Mouse (Mus musculus) heart, adult 2 months (tissue): ENCODE results near the gene Yap1. TPM values are rescaled to one million over a fixed set of nuclear protein-coding genes. Genes with fewer than 3 reads are reported as not detected.

ENCODE experiments used
- DNase-seq, 2 experiments: peaks; one replicate each; pipeline ENCODE4 v3.0.0; 2021
- H3K27ac ChIP-seq: fragments of 200-600 bp; 2 replicates; pipeline ENCODE4 v1.8.1; 2022
- H3K27me3 ChIP-seq: fragments of 200-500 bp; 2 replicates; pipeline ENCODE4 v1.6.1; 2012; ENCODE audit warnings: mild to moderate bottlenecking, low read length, inconsistent platforms, mixed read lengths; ENCODE audit not compliant: control insufficient read depth, insufficient read depth
- H3K36me3 ChIP-seq: fragments of 200-500 bp; 2 replicates; pipeline ENCODE4 v1.6.1; 2012; ENCODE audit warnings: low read length, inconsistent platforms; ENCODE audit not compliant: control insufficient read depth, insufficient read depth
- H3K4me1 ChIP-seq: fragments of 200-500 bp; 2 replicates; pipeline ENCODE4 v1.6.1; 2011; ENCODE audit warnings: low read length; ENCODE audit not compliant: control insufficient read depth, insufficient read depth
- H3K4me3 ChIP-seq: fragments of 200-600 bp; 2 replicates; pipeline ENCODE4 v1.8.1; 2022
- H3K79me2 ChIP-seq: fragments of 200-500 bp; replicated peaks from 2 replicates; pipeline ENCODE4 v1.6.1; 2012; ENCODE audit warnings: mild to moderate bottlenecking, inconsistent platforms, low read length, moderate library complexity, mixed read lengths; ENCODE audit not compliant: control insufficient read depth, insufficient read depth
- H3K9ac ChIP-seq: fragments of 200-500 bp; 2 replicates; pipeline ENCODE4 v1.6.1; 2012; ENCODE audit warnings: low read depth, mild to moderate bottlenecking, control low read depth, inconsistent platforms, low read length, mixed read lengths
- CTCF ChIP-seq: fragments of 200-600 bp; IDR thresholded peaks from 2 replicates; pipeline ENCODE4 v1.8.1; 2022; ENCODE audit warnings: antibody characterized with exemption, mild to moderate bottlenecking, moderate library complexity
- EP300 ChIP-seq: fragments of 200-500 bp; IDR thresholded peaks from 2 replicates; pipeline ENCODE4 v1.6.1; 2011; ENCODE audit warnings: low read depth, low read length, control low read depth; ENCODE audit not compliant: insufficient read depth
- POLR2A ChIP-seq: fragments of 200-500 bp; IDR thresholded peaks from 2 replicates; pipeline ENCODE4 v1.6.1; 2011; ENCODE audit warnings: mild to moderate bottlenecking, low read depth, low read length, control low read depth; ENCODE audit not compliant: insufficient read depth
- WGBS: fragments of 180-500 bp; shearing (Covaris S2); methylation state at CpG from one replicate; pipeline ENCODE4 v1.1.7; 2018; 5-methylcytosine and 5-hydroxymethylcytosine counted together
- intact Hi-C: fragments of 180-260 bp; cut with DNase I; formaldehyde crosslinking; loops from one replicate; pipeline ENCODE4 v1.15.1; 2025
- polyA plus RNA-seq: library from polyadenylated mRNA; depleted of rRNA; stranded (reverse); fragments of >200 nt; gene quantifications from 2 replicates; pipeline ENCODE4 v1.2.3, GENCODE M21; 2012
- total RNA-seq, 2 experiments: library from RNA; stranded (reverse); gene quantifications; 2 replicates each; pipeline ENCODE4 v1.2.3; 2021

Gene Yap1
- total and polyA plus RNA-seq, 3 experiments: 37.9 to 71.9 (median 70.7) TPM

GRCm38 (mm10) chr9:7947946-7948345 lies 56.5 kb downstream of the Yap1 start:
- no peak overlapping the region for H3K4me3 ChIP-seq
- intact Hi-C loops: no loop called here
- H3K9ac ChIP-seq: no peak overlapping the region
- H3K79me2 ChIP-seq: no peaks in the 10 kb centered on the region
- no peak overlapping the region for H3K27ac ChIP-seq
- H3K4me1 ChIP-seq: peaks cover 6% of the 10 kb centered on the region
- TF ChIP-seq CTCF (no peak), POLR2A (no peak), EP300 (no peak)
- 93% methylated on average over 4 of the region's 4 CpGs for WGBS
- peaks cover 14% of the 10 kb centered on the region for H3K36me3 ChIP-seq
- H3K27me3 ChIP-seq: no peaks in the 10 kb centered on the region
- no peak for DNase-seq

- no peak for DNase-seq
- H3K27me3 ChIP-seq: no peaks in the 10 kb centered on the region
- intact Hi-C loops: loop anchor here (5.0 kb wide), 2 partner anchors 58 to 98 kb away; partner anchors contain the start of genes Cfap300 and Yap1
- H3K4me3 ChIP-seq: no peak overlapping the region
- peaks cover 4% of the 10 kb centered on the region; the same call in 1 of the 2 replicates for H3K36me3 ChIP-seq
- no peak overlapping the region for H3K9ac ChIP-seq
- H3K4me1 ChIP-seq: peaks cover 5% of the 10 kb centered on the region
- TF ChIP-seq POLR2A (no peak), EP300 (no peak), CTCF (no peak)
- H3K27ac ChIP-seq: peak overlapping the region; percentile 26
- H3K79me2 ChIP-seq: no peaks in the 10 kb centered on the region
- 57% methylated on average over 7 of the region's 7 CpGs for WGBS
These were observed 60.5 kb downstream of the Yap1 start for GRCm38 (mm10) chr9:7943796-7944462.

GRCm38 (mm10) chr9:7942701-7943100 lies 61.7 kb downstream of the Yap1 start:
- Histone ChIP-seq H3K4me1 (peaks cover 5% of the 10 kb centered on the region), H3K27me3 (no peaks in the 10 kb centered on the region), H3K9ac (no peak overlapping the region), H3K4me3 (no peak overlapping the region), H3K36me3 (peaks cover 4% of the 10 kb centered on the region; the same call in 1 of the 2 replicates), H3K27ac (no peak overlapping the region), H3K79me2 (no peaks in the 10 kb centered on the region)
- intact Hi-C loops: loop anchor here (5.0 kb wide), 2 partner anchors 60 to 100 kb away; partner anchors contain the start of genes Cfap300 and Yap1
- 97% methylated on average over 8 of the region's 8 CpGs for WGBS
- TF ChIP-seq CTCF (no peak), EP300 (no peak), POLR2A (no peak)
- DNase-seq: no peak

GRCm38 (mm10) chr9:7940075-7940474 lies 64.3 kb downstream of the Yap1 start:
- 97% methylated on average over 4 of the region's 4 CpGs for WGBS
- Histone ChIP-seq H3K79me2 (no peaks in the 10 kb centered on the region), H3K4me1 (peaks cover 6% of the 10 kb centered on the region), H3K27ac (no peak overlapping the region), H3K36me3 (peaks cover 11% of the 10 kb centered on the region), H3K4me3 (no peak overlapping the region), H3K9ac (no peak overlapping the region), H3K27me3 (no peaks in the 10 kb centered on the region)
- TF ChIP-seq POLR2A: no peak
- TF ChIP-seq EP300: no peak
- TF ChIP-seq CTCF: no peak
- intact Hi-C loops: loop anchor here (5.0 kb wide), 2 partner anchors 62 to 102 kb away; partner anchors contain the start of genes Cfap300 and Yap1
- no peak for DNase-seq

- H3K79me2 ChIP-seq: no peaks in the 10 kb centered on the region
- peaks cover 3% of the 10 kb centered on the region; the same call in 1 of the 2 replicates for H3K4me1 ChIP-seq
- TF ChIP-seq POLR2A (no peak), EP300 (no peak), CTCF (no peak)
- H3K27ac ChIP-seq: no peak overlapping the region
- no peak overlapping the region for H3K9ac ChIP-seq
- intact Hi-C loops: no loop called here
- peak in 1 of 2 experiments; percentile 46 for DNase-seq
- no peak overlapping the region for H3K4me3 ChIP-seq
- peaks cover 7% of the 10 kb centered on the region for H3K36me3 ChIP-seq
- no peaks in the 10 kb centered on the region for H3K27me3 ChIP-seq
- 75% methylated on average over 10 of the region's 10 CpGs for WGBS
These were observed 70.0 kb downstream of the Yap1 start for GRCm38 (mm10) chr9:7934419-7934818.

- H3K36me3 ChIP-seq: no peaks in the 10 kb centered on the region; the same call in 1 of the 2 replicates
- peaks cover 2% of the 10 kb centered on the region; the same call in 1 of the 2 replicates for H3K4me1 ChIP-seq
- H3K27me3 ChIP-seq: no peaks in the 10 kb centered on the region
- H3K9ac ChIP-seq: no peak overlapping the region
- H3K4me3 ChIP-seq: no peak overlapping the region
- peak in 1 of 2 experiments; percentile 20 for DNase-seq
- intact Hi-C loops: no loop called here
- WGBS: 28% methylated on average over 6 of the region's 6 CpGs
- no peak overlapping the region for H3K27ac ChIP-seq
- no peaks in the 10 kb centered on the region; the same call in 1 of the 2 replicates for H3K79me2 ChIP-seq
- no peak for TF ChIP-seq POLR2A
- TF ChIP-seq EP300: no peak
- no peak for TF ChIP-seq CTCF
These were observed 74.8 kb downstream of the Yap1 start for GRCm38 (mm10) chr9:7929552-7929951.
